Mouse (Mus musculus) gastrocnemius, adult 8-10 months (tissue): ENCODE data around the gene Emp3. TPM values are rescaled to one million over a fixed set of nuclear protein-coding genes. Genes with fewer than 3 reads are reported as not detected.
"Not testable (repeated sequence)": the region's sequence is repeated elsewhere in the genome, so short reads cannot be mapped to it uniquely, and the experiment has no call there.

Source experiments
- DNase-seq, 2 experiments: peaks; one replicate each; pipeline ENCODE4 v3.0.0; 2022; ENCODE audit warnings: low spot score in 2 of 2
- total RNA-seq, 4 experiments: library from RNA; stranded (reverse); gene quantifications; 2 replicates each; pipeline ENCODE4 v1.2.4; 2022

The Emp3 gene
- total RNA-seq: 10 to 100 TPM in 1 of 4 experiments, 1 to 10 TPM in 3; 6.2 to 10.2 (median 6.8) TPM

DNA sequence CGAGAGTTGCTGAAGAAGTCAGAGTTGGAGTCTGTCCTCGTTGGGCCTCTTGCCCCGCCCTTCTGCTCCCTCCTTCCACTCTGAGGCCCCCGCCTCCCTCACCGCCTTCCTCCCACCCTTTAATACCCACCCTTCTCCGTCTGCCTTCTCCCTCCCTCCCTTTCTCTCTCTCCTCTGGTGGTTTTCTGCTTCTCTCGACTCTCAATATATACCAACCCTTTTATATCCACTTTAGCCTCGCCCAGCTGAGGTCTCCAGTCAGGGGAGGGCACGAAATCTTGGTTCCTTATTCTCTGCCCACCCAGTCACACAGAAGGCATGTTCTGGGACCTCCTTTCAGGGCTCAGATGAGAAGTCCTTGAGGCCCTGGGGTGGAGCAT lies at the start of gene Emp3:
Gene Emp3, minus strand, starts transcription at position 163 of the 380 bp plus-strand sequence.
- peak; percentile 39 to 54 for DNase-seq

DNA sequence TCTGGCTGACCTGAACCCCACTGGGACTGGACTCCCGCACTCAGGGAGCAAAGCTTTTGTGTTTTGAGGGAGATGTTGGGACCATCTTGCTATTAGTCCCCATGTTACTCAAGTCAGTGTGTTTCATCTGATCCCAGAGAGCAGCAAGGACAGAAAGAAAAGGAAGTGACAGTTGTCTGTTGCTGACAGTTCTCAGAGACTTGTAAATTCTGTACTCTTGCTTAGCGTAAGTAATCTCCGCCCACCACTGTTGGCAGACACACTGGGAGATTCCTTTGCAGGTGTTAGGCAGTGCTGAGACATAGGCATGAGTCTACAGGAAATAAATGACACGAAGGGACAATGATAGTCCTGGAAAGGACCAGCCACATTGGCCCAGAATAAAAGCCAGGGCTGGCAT lies 35.4 kb upstream of the Emp3 start:
- no peak for DNase-seq

DNA sequence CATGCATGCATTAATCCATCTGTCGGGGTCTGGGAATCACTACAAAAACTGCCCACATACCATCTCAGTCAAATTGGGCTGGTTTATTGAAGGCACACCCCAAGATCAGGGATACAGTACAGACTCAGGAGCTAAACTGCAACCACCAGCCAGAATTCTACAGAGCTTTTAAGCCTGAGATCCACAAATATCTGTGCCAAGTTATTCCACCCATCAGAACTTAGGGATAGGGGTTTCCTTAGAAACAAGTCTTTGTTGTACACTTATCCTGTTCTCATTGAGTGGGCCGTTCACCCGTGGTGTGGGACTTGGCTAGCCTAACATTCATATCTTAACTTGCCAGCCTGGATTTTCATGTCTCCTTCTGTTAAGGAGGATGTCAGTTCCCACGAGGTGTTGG lies 27.9 kb upstream of the Emp3 start:
- no peak for DNase-seq

- DNase-seq: not testable (repeated sequence)
Observed at GRCm38 (mm10) chr7:45943280-45943679, 22.1 kb upstream of the Emp3 start.

DNA sequence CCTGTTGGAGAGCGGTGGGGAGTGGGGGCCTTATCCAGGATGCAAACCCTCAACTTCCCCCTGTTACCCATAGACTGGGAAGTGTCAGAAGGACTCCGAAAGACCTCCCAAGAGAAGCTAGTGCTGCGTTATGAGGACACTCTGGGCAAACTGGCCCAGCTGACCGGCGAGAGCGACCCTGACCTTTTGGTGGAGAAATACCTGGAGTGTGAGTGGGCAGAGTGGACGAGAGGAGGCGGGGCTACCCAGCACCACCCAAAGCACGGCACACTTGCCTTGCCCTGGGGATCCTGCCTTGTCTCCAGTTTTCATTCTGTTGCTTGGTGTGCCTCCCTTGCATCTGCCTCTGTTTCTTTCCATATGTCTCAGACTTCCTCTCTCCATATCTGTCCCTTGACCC lies 20.8 kb upstream of the Emp3 start:
- no peak for DNase-seq

DNA sequence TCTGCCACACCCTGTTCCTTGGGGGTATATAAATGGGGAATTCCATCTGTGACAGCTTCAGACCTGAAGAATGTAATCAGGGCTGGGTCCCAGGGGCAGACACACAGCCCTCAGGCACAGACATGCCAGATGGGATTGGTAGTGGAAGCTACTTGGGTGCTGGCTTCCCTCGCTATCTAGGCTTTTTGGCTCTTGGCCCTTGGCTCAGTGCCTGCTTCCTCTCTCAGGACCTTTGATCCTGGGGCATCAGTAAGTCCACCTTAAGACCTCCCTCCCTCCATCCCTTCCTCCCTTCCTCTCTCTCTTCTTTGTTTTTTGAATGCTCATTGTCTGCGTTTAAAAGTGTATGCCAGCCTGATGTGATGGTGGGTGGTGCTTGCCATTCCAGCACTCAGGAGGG lies 18.6 kb upstream of the Emp3 start:
- DNase-seq: no peak

DNA sequence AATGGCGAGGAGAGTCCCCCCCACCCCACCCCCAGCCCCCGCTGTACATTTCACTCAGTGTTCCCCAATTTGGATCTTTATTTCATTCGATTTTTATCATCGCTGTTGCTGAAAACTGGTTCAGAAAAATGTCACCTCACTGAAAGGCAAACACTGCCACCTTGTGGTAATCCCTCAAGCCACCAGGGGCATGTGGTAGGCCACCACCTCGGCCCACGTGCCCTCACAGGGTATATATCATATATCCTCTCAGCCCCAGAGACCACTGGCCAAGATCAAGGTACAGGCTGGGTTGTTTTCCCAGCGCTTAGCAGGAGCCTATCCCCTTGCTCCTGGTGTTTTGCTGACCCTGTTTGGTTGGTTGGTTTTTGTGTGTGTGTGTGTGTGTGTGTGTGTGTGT lies 13.9 kb upstream of the Emp3 start:
- DNase-seq: peak in 1 of 2 experiments; percentile 44

GRCm38 (mm10) chr7:45933766-45934165 lies 12.6 kb upstream of the Emp3 start:
- not testable (repeated sequence) for DNase-seq

DNA sequence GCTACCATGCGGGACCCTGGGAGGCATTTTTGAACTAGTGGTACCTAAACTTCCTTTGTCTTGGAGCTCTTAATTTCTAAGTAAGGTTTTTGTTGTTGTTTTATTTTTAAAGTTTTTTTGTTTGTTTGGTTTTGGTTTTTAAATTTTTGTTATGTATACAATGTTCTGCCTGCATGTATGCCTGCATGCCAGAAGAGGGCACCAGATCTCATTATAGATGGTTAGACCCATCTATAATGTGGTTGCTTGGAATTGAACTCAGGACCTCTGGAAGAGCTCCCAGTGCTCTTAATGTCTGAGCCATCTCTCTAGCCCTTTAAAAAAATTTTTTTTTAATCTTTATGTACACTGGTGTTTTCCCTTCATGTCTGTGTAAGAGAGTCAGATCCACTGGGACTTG lies 8.5 kb upstream of the Emp3 start:
- DNase-seq: no peak

- no peak for DNase-seq
Observed at GRCm38 (mm10) chr7:45928626-45929295, 7.6 kb upstream of the Emp3 start.

GRCm38 (mm10) chr7:45924429-45924816 lies 3.2 kb upstream of the Emp3 start:
- no peak for DNase-seq

DNA sequence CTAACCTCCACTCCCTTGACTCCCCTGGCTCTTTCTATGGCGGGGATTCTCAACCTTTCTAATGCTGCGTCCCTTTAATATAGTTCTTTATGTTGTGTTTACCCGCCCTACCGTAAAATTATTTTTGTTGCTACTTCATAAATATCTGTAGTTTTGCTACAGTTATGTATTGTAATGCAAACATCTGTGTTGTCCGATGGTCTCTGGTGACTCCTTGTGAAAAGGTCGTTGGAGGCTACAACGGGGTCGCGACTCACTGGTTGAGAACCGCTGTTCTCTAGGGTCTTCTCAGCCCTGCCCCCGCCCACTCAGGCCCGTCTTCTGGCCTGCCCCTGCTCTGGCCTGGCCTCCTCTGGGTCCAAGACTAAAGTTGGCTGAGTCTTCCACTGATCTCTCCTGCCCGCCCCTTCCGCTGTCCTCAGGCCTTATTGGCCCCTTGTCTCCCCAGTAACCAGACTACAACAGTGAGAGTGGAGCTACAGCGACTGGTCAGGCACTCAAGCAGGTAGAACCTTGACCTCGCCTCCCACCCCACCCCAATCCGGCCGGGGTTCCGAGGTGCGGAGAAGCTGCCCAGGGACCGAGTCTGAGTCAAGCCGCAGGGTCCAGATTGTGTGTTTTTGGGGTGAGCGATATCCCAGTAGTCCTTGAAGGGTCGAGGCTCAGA lies 2.7 kb upstream of the Emp3 start, which contains the start of gene Ccdc114:
Gene Ccdc114, plus strand, starts transcription at position 311 of the 667 bp plus-strand sequence.
- peak; percentile 69 to 75 for DNase-seq

- DNase-seq: peak; percentile 89 to 94
Observed at GRCm38 (mm10) chr7:45922928-45923761, 1.9 kb upstream of the Emp3 start.

DNA sequence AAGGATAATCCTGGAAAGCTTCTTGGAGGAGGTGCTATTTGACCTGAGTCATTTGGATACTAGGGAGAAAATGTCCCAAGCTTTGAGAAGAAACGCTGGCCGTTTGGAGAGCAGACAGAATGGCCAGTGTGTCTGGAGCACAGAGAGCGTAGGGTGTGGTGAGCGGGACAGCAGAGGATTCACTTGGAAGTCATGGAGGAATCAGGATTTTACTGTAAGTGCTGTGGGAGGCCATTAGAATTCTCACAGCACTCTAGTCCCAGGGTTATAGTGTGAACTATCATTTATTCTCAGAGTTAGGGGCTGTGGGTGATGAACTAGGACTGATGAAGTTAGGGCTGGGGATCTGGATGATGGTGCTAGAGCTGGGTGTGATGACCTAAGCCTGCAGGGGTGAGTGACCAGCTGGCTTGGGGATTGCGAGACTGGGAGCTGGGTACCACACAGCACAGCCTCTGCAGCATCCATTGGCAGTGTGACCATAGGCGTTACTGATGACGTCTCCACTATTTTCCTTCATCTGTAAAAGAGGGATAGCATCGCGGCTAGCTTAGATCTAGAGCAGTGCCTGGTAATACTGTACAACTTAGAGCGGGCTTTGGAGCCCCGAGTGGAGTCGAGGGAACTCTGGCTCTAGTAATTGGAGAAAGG lies 871 bp upstream of the Emp3 start:
- DNase-seq: no peak

GRCm38 (mm10) chr7:45920583-45921241 lies 492 bp downstream of the Emp3 start:
- DNase-seq: no peak

DNA sequence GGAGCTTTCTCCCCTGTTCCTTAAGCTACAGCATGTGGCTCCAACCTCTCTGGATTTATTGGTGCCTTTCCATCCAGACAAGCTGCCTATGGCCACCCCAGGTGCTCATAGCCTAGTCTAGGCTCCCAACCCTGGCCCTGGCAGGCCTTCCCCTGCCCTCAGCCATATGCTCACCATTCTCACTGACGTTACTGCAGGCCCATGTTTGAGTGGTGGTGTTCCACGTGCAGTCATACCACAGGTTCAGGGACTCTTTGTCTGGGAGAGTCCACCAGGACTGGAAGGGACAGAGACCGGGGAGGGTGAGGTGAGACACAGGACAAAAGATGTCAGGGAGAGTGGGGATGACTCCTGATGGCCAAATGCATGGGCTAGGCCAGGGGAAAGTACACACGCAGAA lies 1.4 kb downstream of the Emp3 start:
- no peak for DNase-seq

DNA sequence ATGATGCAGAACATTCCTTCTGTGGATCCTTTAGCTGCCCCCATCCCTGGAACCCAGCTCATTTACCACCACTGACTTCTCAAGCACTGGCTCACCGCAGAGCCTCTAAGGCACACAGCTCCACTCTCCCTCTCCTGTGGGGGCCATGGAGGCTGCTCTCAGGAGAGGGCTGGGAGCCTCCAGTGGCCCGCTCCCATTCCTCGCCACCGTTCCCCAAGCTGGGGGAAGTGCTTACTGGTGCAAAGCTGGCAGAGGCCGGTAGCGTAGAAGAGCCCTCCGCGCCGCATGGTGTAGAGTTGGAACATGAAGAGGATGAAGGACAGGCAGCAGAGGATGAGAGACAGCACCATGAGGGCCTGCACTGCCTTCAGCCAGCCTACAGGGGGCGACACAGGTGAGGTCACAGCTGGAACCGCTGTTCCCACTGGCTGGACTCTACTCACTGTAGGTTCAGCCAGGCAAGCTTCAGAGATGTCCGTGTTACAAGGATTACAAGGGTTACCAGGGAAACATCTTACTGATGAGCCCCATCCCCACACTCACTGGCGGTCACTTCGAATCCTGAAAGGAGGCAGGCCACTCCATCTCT lies 2.0 kb downstream of the Emp3 start:
- no peak for DNase-seq

DNA sequence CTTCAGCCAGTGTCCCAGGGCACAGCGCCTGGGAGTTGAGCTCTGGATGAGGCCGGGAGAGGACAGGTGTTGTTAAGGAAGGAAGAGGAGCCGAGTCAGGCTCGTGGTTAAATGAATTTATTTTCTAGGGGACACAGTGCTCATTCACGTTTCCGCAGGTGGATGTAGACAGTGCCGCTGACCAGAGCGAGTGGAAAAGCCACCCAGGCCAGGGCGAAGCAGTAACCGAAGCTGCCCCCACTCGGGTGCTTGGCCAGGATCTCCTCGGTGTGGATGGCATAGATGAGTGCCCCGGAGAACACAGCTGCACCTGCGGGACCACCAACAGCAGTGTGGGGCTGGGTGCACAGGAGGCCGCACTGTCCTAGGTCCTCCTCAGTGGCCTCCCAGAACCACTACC lies 3.3 kb downstream of the Emp3 start:
- DNase-seq: no peak

DNA sequence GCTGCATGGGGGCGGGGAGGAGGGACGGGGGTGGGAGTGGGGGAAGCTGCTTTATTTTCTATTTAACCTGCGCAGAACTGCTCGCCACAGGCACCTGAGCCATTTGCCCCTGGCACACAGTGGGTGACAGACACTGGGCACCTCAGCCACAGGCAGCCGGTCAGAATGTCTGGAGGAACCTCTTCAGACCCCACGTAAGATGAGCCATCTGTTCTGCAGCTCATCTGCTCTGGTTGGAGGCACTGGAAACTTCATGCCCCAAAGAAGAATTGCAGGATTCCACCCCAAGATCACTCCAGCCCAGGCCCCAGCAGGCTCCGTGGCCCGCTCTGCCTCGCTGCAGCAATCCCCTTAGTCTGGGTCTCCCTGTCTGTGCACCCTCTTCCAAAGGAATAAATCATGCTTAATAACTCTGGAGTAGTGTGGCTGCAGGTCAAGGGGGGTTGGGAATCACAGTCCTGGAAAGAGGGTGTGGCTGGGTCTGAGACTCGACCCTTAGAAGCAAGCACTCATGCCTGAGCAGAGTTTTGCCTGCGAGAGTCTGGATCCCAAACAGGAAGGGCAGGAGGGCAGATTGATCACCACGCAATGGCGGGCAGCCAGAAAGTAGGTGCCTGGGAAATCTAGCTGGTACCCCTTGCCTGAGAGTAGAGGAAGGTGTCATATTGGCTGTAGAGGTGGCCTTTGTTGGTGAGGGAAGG lies 4.0 kb downstream of the Emp3 start:
- DNase-seq: no peak
